Mouse (Mus musculus): ENCODE results near the gene Sorbs2. TPM values are rescaled to one million over a fixed set of nuclear protein-coding genes. Genes with fewer than 3 reads are reported as not detected.
A peak's percentile ranks its signal among the peaks of the same experiment; 100 is the strongest.

The Sorbs2 gene
- total RNA-seq, 4 experiments from 2014 or later = 134 to 286 (median 185) TPM

DNA sequence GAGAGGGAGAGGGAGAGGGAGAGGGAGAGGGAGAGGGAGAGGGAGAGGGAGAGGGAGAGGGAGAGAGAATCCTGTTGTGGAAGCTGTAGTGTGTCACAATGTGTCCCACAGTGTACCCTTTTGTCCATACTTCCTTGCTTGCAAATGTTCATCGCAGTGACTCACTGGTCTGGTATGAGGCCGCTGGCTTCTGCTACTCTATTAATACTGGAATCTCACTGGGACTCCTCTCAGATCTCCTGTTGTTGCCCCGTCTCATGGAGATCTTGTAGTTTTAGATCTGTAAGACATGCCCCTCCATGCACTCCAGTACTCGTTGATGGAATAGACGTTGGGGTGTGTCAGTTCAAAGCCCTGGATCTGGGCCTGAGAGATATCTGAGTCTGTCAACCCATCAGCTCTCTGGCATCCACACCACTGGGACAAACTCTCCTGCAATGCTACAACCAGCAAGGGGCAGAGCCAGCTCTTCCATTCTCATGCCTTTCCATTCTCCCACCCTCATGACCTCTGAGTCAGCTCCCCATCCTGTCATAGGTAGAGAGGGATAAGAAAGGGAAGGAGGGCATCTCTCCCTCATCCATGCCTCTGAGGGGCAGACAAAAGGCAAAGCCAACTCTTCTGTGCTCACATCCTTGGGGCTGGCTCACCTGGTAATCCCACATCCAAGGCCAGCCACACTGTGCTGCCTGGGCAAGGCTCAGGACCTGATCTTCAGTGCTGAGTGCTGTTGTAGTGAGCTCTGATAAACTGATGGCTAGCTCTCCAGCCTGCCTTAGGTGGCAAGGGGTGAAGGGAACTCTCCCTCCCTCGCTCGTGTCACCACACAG lies 72.3 kb downstream of the Sorbs2 start:
- DNase-seq = peak; percentile 27

DNA sequence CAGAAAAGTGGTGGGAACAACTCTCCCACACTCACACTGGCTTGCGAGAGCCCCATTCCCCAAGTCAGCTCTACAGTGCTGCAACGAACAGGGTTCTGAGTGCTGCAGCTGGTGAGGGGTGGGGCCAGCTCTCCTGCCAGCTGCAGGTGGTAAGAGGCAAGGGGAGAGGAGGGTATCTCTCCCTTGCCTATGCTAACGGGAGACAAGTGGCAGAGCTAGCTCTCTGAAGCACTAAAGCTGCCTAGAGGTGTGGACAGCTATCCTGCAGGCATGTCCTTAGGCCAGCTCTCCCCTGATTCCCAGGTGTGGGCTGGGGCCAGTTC lies 72.9 kb downstream of the Sorbs2 start:
- no peak for DNase-seq

DNA sequence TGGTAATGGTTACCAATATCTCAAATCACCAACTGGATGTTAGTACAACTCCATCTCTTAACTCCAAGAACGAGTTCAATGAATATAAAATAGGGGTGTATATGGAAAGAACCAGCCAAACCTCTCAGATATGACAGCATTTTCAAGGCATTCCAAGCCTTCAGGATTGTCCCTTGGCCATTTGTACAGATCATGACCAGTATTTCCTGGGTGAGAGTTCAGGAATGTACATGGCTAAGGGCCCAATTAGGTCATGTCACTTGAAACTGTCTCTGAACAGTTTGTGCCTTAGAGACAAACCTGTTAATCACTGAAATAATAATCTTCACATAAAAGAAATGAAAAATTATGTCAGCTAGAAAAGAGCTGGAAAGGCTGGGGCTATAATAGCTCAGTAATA lies 76.3 kb downstream of the Sorbs2 start:
- no peak for DNase-seq

DNA sequence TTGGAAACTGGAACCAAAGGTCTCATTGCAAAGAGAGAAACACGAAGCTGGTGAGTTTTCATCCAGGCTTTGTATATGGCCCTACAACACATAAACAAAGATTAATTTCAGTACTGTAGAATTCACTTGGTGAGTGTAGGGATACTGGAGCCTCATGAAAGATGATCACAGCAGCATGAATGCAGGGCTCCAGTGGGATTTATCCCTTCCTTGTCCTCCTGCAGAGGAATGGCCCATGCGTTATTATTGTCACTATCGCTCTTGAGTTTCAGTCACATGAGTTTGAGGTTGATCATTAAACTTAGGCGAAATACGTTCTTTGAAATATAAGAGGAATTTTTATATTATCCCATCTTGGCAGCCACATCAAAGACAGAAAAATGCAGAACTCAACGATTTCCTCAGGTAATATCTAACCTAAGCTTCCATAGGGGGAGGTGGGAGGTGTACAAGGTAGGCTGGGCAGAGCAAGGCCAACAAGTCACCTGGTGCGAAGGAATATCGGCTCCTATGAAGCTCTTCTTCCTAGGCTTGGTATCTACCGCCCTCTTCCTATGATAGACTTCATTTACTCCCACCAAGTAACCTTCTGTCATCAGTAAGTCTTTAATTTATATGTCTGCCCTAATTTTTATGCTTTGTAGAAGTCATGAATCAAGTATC lies 76.9 kb downstream of the Sorbs2 start:
- DNase-seq = no peak

DNA sequence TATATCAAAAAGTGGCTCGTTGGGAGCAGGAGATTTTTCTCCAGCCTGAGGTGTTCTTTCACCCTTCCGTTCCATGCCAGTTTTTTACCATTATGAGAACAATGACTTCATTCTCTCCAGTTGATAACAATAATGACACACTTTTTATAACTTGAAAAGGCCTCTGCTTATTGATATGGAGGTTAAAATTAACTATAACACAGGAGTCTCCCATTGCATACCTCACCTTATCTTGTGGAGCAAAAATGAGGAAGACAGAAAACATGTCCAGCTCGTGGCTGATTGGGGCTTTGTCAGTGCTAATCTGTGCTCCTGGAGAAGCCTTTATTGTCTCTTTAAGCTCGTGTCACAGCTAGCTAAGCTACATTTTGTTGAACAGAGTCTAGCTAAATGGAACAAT lies 77.6 kb downstream of the Sorbs2 start:
- DNase-seq = no peak

DNA sequence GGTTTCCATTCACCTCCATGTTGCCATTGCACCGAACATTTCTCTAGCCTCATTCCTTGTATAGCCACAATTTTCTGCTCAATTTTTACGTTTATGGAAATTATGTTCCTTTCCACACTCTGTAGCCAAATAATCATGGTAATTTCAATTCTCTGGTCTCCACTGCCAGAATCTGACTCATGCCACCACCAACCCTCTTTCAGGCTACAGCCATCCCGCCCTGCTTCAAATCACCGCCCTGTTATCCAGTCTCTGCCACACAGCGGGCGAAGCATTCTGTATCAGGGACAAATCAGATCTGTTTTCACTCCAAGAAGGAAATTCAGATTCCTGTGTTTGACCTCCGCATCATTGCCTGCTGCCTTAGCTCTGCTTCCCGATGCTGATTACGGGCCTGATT lies 79.4 kb downstream of the Sorbs2 start:
- no peak for DNase-seq

DNA sequence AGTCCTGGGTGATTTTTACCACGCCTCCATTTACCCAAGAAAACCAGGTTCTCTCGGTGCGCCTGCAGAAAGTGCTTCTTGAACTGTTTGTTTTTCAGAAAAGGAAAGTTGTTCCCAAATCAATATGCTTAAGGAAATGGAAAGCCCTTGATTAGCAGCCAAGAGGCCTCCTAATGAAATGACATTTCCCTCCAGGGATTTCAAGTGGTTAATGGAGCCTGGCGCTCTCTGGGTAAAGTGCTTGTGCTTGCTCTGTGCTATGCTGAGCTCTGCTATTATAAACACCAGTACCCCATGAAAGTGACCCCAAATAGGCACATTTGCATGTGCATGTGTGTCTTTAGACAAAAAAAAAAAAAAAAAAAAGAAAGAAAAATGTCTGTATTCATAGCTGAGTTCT lies 84.3 kb downstream of the Sorbs2 start:
- no peak for DNase-seq

DNA sequence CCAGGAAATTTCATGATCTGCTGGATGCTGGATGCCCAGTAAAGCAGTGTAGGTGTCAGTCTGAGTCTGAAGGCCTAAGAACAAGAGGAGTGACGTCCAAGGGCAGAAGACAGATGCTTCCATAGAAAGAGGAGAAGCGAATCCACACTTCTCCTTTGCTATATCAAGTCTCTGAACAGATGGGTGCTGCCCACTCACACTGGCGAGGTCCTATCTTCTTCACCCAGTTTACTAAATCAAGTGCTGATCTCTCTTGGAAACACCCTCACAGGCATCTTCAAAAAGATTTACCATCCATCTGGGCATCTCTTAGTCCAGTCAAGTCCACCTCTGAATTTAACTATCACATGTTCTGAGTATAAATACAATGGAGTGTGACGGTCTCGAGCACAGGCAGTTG lies 86.1 kb downstream of the Sorbs2 start:
- no peak for DNase-seq

DNA sequence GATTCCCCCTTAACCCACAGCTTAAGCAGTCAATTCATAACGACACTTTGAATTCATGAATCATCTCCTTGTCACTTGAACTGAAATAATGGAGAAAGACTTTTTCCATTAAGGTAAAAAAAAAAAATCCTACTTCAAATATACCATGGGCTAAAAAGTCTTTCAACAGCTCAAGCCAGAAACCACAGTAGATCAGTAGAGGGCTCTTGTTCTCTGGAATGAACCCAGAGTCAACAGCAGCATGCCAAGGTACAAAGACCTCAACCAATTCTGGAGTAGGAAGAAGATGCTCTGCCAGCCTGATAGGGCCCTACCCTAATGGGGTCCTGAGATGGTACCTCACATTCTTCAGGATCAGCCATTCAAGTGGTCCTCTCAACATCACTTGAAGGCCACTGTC lies 88.4 kb downstream of the Sorbs2 start:
- no peak for DNase-seq

DNA sequence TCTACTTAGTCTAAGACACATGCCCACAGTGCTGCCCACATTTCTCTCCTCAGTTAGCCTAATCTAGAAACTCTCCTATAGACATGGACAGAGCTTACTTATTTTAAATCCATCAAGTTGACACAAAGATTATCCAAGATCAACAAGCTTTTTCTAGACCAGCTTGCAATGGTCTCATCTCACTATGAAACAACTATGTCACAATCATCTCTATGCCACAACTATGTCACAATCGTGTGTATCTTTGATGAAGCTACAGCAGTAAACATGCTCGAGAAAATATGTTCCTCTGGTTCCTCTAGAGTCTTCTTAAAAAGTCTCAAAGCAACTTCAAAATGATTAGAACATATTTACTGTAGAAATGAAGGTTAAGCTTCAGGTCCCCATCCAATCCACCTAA lies 89.0 kb downstream of the Sorbs2 start:
- no peak for DNase-seq

DNA sequence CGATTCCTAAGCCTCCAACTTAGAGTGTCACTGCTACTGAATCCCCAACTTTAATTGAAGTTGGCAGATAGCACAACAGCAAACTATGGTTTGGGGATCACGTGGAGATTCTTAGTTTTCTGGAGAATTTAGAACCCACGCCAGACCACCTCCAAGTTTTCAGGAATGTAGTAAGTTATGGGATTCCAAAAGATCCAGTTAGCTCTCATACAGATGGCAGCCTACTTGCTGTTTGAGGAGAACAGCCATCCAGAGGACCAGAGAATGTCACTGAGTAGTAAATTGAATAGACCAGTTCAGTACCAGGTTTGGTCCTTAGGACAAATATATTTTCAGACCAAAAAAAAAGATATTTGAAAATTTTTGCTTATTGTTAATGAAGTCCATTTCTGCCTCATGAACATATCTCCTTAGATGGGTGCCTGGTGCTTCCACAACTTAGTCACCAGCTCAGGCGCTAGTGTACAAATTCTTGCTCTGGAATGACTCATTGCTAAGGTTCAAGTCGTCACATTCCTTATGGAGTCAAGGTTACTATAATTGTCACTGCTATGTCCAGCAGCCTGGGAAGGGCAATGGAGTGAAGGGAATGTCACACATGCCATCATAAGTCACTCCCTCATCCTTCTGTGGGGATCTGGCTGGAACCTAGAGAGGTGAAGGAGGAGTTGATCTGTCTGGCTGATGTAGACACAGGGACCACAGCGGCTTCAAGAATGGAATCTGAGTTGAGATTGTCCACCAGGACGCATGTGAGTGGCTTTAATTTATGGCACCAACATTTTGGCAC lies 90.2 kb downstream of the Sorbs2 start:
- DNase-seq = no peak

DNA sequence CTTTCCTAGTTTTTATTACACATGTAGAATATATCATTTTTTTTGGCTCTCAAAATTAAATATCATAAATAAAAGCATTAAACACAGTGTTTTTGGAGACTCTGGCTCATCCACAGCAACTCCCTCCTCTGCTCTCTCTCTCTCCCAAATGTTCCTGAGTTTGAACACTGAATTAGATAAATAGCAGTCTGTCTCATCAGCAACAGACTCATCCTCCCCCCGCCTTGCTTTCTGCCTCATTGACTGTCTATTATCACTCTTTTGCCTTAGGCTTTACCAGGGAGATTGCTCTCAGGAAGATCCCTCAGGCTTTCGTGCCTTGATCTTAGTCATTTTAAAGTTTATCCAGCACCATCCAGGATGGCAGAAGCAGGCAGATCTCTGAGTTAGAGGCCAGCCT lies 91.3 kb downstream of the Sorbs2 start:
- no peak for DNase-seq

DNA sequence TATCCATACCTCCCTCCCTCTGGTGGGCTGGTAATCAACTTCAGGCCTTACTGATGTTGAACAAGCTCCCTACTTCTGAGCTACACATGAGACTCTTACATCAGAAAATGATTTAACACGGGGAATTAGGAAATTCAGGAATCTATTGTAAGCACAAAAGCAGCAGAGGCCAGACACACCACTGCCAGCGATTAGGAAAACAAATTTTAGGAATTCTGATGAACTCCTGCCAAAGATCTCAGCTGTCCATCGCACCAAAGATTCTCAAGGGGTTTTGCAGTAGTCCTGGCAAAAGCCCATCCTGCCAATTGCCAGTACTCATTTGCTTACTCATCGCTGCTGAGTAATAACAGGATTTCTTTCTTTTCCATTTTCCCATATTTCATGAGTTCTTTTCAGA lies 94.4 kb downstream of the Sorbs2 start:
- peak; percentile 45 for DNase-seq

DNA sequence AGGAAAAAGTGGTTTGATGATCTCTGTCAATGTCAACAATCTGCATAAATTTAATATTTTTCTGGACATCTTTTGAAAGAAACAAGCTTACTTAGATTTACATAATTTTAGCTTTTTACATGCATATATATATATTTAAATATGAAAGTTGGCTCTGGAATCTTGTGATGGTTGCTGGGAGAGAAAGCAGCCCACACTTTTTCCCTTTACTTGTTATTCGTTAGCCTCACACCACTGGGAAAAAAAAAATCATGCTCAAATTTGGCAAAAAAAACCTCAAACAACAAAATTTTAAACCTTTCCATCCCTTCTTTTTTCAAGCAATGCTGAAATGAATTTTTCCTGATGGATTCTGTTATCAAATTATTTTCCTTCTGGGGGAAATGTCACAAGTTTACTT lies 97.8 kb downstream of the Sorbs2 start:
- no peak for DNase-seq

DNA sequence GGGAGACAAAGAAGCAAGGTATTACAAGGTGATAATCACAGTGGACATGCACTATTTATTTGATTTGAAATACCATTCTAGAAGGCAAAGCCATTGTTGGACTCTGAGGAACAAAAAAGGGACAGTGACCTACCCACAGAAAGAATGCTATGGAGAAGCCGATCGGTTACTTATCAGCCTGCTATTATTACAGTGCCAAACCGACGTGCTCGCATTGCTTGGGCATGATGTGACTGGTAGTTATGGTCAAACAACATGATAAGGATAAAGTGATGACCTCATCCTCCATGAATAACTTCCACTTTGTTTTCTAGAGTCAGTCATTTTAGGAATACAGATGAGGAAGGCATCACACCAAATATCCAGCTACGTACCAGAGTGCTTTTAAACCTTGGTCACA lies 99.4 kb downstream of the Sorbs2 start:
- DNase-seq = no peak

DNA sequence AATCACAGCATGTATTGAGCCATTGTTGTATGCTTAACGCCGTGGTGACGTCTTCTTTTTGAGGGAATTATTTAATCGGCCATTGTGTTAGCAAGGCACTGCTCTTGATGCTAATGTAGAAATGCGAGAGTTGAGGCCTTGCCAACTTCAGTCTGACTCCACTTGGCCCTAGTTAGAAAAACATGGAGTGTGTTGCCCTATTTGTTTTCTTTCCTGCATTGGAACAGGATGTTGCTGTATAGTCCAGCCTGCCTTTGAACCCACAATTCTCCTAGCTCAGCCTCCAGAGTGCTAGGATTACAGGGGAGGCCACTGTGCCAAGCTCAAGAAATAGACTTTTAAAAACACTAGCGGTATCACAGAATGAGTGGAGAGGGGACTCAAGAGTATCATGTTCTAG lies 100.8 kb downstream of the Sorbs2 start:
- DNase-seq = no peak

DNA sequence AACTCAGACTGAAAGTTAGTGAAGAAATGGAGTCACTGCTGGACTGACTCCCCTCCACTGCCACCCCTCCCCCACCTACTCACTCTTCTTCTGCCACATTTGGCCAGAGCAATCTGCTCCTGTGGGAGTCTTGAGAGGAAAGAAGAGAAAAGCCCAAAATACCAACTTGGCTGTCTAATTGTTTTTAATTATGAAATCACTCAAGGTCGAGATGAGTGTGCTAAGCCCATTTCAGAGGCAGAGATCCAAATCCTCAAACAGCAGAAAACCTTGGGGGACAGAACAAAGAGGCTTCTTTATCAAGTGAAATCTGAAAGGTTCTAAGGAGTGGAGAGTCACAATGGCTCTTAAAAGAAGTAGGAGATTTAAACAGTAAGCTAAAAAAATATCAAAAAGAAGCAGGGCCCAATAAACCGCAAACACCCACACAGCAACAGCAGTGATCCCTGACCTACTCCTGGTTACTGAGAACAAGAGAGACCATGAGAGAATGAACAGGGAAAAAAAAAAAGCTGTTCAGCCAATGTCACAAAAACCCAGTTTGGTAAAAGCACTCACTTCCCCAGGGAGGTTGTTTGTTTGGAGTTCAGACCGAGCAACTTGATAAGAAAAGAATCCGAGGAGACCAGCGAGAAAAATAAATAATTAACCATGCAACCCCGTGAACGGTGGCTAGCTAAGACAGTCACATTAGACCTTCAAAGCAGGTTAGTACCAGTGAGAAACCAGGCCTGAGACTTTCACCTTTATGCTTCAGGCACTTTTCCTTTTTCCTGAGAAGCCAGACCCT lies 103.0 kb downstream of the Sorbs2 start:
- no peak for DNase-seq

DNA sequence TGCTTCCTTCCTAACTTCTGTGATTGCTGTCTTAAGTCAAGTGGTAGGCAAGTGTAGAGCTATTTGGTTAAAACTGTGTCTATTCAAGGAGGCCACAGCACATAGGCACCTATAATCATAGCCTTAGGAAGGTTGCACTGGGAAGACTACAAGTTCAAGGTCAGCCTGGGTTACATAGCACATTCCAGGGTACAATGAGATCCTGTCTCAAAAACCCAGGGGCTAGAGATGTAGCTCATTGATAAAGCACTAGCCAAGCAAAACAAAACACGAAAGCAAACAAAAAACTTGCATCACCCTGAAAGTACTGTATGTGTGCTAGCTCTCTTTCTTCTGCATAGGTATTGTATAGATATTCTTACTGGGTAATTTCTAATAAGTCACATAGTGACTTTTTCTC lies 103.7 kb downstream of the Sorbs2 start:
- DNase-seq = no peak

DNA sequence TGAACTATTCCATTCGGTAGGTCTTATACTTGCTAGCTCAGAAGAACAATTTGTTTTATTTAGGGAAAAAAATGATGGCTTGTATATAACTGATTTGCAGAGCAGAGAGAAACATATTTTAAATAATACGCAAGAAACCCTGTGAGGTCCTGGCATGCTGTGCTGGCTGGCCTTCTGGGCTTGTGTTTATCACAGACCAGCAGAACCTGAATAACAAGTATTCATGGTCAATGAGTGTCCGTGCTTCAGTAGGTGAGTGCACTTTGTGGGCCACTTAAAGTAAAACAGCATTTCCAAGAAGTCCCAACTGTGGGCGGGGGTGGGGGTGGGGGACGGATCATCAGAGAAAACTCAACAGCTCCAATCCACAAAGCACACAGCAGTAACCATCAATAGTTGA lies 107.0 kb downstream of the Sorbs2 start:
- no peak for DNase-seq

DNA sequence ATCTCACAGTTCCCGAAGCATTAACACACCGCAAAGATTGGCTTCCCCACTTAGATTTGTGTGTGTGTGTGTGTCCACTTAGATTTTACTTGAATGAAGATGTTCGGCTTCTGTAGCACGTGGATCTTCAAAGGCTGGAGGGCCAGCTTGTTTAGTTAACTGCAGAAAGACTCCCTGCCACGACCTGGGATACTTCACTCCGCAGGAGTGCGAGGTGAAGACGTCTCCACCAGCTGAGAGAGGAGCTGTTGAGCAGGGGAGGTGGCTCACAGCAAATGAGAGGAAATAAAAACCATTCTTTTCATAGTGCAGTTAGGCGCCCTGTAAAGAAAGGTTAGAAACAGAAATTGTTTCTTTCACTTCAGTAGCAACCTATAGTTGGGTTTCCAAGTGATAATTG lies 107.5 kb downstream of the Sorbs2 start:
- no peak for DNase-seq

DNA sequence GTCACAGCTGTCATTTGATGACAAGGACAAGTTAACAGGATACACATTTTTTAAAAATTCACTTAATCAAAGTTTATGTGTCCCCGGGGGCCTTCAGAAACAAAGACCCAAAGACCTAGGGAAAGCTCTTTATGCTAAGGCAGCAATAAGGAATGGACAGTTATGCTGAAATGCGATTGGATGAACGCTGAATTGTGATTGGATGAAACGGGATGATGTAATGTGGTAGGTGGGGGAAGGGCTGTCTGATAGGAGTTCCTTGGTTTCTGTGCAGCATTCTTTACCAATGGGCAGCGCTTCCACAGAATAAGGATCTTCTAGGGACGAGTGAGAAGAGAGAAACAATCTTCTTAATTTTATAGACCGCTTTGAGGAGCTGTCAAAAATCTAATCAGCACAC lies 108.0 kb downstream of the Sorbs2 start:
- no peak for DNase-seq

DNA sequence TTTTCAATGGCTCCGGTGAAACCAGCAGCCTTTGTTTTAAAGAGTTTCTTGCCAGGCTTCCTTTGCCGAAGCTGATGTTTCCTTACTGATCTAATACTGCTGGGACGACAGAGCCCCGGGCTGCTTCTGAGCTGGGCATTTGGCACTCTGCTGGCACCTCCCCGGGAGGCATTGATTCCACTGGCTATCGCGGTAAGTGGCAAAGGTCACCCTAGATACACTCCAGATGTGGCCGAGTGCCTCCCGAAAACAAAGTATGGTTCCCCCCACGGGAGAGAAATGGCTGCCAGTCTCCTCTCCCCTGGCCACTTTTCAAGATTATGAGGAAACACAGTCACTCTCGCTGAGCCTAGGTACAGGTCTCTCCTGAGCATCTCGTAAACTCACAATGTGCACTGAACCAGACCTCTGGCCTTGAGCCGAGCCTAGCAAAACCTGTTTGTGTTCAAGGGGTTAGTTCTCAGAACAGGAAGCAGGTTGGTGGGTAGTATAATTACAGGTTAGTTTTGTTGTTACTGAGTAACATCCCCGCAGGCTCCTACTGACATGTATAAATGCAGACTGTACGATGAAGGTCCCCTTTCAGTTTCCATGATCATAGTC lies 114.1 kb downstream of the Sorbs2 start:
- no peak for DNase-seq
